Comparison of ENCODE assay signal across 25 mouse cellular contexts in genomic region chr4:149079629-149080028, GRCm38 (mm10). TPM values are rescaled to one million over a fixed set of nuclear protein-coding genes. Genes with fewer than 3 reads are reported as not detected.
"Had no signal": no experiment of that assay in that cellular context is flagged by ENCODE, and none has a peak within 500 bp of the region (broad histone marks: within the 10 kb centered on the region; RNA-seq: fewer than 3 reads in every experiment).

No protein-coding gene starts in this region.

- H3K4me3 ChIP-seq: hindbrain, embryonic 10.5 days; hindbrain, embryonic 12.5 days; intestine, embryonic 15.5 days; layer of hippocampus, adult 2 months; left cerebral cortex, adult 2 months; limb, embryonic 13.5 days; limb, embryonic 15.5 days; liver, embryonic 12.5 days had no signal

- H3K27ac ChIP-seq: hindbrain, embryonic 10.5 days; hindbrain, embryonic 12.5 days; hindbrain, embryonic 14.5 days; intestine, embryonic 15.5 days; layer of hippocampus, adult 2 months; left cerebral cortex, adult 2 months; limb, embryonic 13.5 days; limb, embryonic 15.5 days; liver, embryonic 12.5 days; liver, embryonic 14.5 days had no signal

- H3K9ac ChIP-seq: forebrain, postnatal 0 days; hindbrain, embryonic 12.5 days; hindbrain, embryonic 14.5 days; intestine, embryonic 15.5 days; limb, embryonic 13.5 days; limb, embryonic 15.5 days; liver, embryonic 12.5 days; liver, embryonic 14.5 days had no signal

- H3K4me2 ChIP-seq: heart, embryonic 11.5 days; hindbrain, embryonic 12.5 days; hindbrain, embryonic 14.5 days; intestine, embryonic 15.5 days; limb, embryonic 13.5 days; limb, embryonic 15.5 days; liver, embryonic 12.5 days had no signal

- ATAC-seq: forebrain, postnatal 0 days; hindbrain, embryonic 16.5 days; inflammation-experienced regulatory T-cells, adult 6 months; intestine, embryonic 15.5 days; intestine, postnatal 0 days; liver, embryonic 12.5 days had no signal

- DNase-seq: forebrain, postnatal 0 days; gastrocnemius, postnatal 14 days; heart, adult 18-20 months; heart, postnatal 10 days; heart, postnatal 4 days; lung, adult 18-20 months had no signal

- H3K27me3 ChIP-seq: hindbrain, embryonic 12.5 days; intestine, embryonic 15.5 days; limb, embryonic 13.5 days; limb, embryonic 15.5 days; liver, embryonic 12.5 days had no signal

- H3K9me3 ChIP-seq: hindbrain, embryonic 10.5 days; hindbrain, embryonic 12.5 days; intestine, embryonic 15.5 days; limb, embryonic 13.5 days; limb, embryonic 15.5 days; liver, embryonic 12.5 days had no signal

RNA-seq across cellular contexts. Expression of gene Cort, which starts 46.9 kb away (rescaled TPM):
- total RNA-seq: granulocyte monocyte progenitor cell, adult 5-6 weeks; heart, adult 18-20 months had no signal
- polyA plus RNA-seq: heart, embryonic 16.5 days; intestine, embryonic 15.5 days; intestine, postnatal 0 days; kidney, embryonic 14.5 days; limb, embryonic 11.5 days; limb, embryonic 15.5 days; liver, embryonic 12.5 days; liver, embryonic 14.5 days; liver, embryonic 16.5 days had no signal
